Mouse (Mus musculus): ENCODE results near the gene Pomp. TPM values are rescaled to one million over a fixed set of nuclear protein-coding genes. Genes with fewer than 3 reads are reported as not detected.

The Pomp gene
- polyA plus RNA-seq, 1 experiment from 2014 or later, result 458 TPM

DNA sequence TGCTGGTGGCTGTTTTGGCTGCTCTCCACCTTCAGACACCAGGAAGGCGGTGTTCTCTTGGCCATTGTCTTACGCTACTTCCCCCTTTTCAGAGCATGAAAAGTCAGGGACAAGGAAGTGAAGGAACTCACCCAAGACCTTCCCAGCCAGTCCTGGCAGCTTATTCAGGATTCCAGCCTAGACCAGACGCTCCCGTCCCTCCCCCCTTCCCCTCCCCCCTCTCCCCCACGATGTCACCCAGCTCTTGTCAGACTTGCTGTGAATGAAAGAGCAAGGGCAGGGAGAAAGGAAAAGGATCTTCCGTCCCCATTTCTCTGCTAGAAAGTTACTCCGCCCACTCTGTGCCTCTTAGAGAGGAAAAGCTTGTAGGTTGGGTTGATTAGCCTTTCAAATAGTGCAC lies 16.9 kb upstream of the Pomp start:
- no peak overlapping the region for H3K4me2 ChIP-seq

GRCm38 (mm10) chr5:147845319-147845718 lies 14.9 kb upstream of the Pomp start:
- WGBS, result 69% methylated on average over 3 of the region's 3 CpGs
- no peak overlapping the region for H3K4me3 ChIP-seq (ENCODE audit: low read depth, low read length)
- no peak for ATAC-seq (replicated peaks; ENCODE audit: low FRiP score)
- H3K27ac ChIP-seq (ENCODE audit: low read depth, low read length), result no peak overlapping the region
- H3K4me2 ChIP-seq, result no peak overlapping the region
- DNase-seq (ENCODE audit: low spot score), result no peak
- no peaks in the 10 kb centered on the region for H3K27me3 ChIP-seq (replicated peaks; ENCODE audit: control insufficient read depth, insufficient read depth, low read length)
- no peaks in the 10 kb centered on the region for H3K4me1 ChIP-seq (replicated peaks; ENCODE audit: control insufficient read depth, insufficient read depth, low read length)
- no peak overlapping the region for H3K9ac ChIP-seq (ENCODE audit: low read depth, low read length)
- no peaks in the 10 kb centered on the region for H3K36me3 ChIP-seq (ENCODE audit: control insufficient read depth, insufficient read depth, low read length)
- no peaks in the 10 kb centered on the region for H3K9me3 ChIP-seq (ENCODE audit: control insufficient read depth, low read length)

More for the DNA sequence above, 16.9 kb upstream of the Pomp start:
- Histone ChIP-seq H3K9me3 (ENCODE audit: control insufficient read depth, low read length) (no peaks in the 10 kb centered on the region), H3K27ac (ENCODE audit: low read depth, low read length) (no peak overlapping the region), H3K36me3 (ENCODE audit: control insufficient read depth, insufficient read depth, low read length) (no peaks in the 10 kb centered on the region), H3K4me1 (replicated peaks; ENCODE audit: control insufficient read depth, insufficient read depth, low read length) (no peaks in the 10 kb centered on the region), H3K4me3 (ENCODE audit: low read depth, low read length) (no peak overlapping the region), H3K9ac (ENCODE audit: low read depth, low read length) (no peak overlapping the region), H3K27me3 (replicated peaks; ENCODE audit: control insufficient read depth, insufficient read depth, low read length) (no peaks in the 10 kb centered on the region)
- no peak for DNase-seq (ENCODE audit: low spot score)
- no peak for ATAC-seq (replicated peaks; ENCODE audit: low FRiP score)
- 64% methylated on average over 7 of the region's 7 CpGs for whole genome bisulfite sequencing

GRCm38 (mm10) chr5:147847361-147847760 lies 12.9 kb upstream of the Pomp start:
- Histone ChIP-seq H3K27ac (ENCODE audit: low read depth, low read length) (no peak overlapping the region), H3K9ac (ENCODE audit: low read depth, low read length) (no peak overlapping the region), H3K36me3 (ENCODE audit: control insufficient read depth, insufficient read depth, low read length) (no peaks in the 10 kb centered on the region), H3K4me2 (no peak overlapping the region), H3K27me3 (replicated peaks; ENCODE audit: control insufficient read depth, insufficient read depth, low read length) (no peaks in the 10 kb centered on the region), H3K4me1 (replicated peaks; ENCODE audit: control insufficient read depth, insufficient read depth, low read length) (no peaks in the 10 kb centered on the region), H3K4me3 (ENCODE audit: low read depth, low read length) (no peak overlapping the region), H3K9me3 (ENCODE audit: control insufficient read depth, low read length) (no peaks in the 10 kb centered on the region)
- WGBS, result 87% methylated on average over 5 of the region's 5 CpGs
- DNase-seq (ENCODE audit: low spot score), result no peak
- no peak for ATAC-seq (replicated peaks; ENCODE audit: low FRiP score)

DNA sequence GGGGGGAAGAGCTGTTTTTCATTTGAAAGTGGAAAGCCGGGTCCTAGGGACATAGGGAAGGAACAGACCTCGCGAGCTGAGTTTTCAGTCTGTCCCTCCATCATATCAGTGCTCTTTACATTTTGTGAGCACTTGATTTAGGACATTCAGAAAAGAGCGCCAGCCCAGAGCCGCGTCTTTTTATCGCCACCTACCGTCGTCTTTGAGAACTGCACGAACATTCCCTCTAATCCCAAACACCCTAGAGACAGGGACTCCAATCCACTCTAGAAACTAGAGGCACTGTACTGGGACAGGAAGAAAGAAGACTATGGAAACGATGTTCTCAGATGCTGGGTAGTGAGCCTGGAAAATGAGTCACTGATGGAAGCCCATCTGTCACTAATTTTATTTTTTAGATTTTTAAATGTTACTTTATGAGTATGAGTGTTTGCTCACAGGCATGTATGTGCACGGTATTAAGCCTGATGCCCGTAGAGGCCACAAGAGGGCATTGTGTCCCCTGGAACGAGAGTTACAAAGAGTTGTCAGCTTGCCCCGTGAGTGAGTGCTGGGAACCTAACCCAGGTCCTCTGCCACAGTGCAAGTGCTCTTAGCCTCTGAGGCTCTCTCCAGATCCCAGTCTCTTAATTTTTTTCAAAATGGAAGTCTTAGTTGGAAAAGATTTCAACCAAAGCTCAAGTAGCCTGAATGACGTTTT lies 11.9 kb upstream of the Pomp start:
- no peaks in the 10 kb centered on the region for H3K4me1 ChIP-seq (replicated peaks; ENCODE audit: control insufficient read depth, insufficient read depth, low read length)
- H3K27me3 ChIP-seq (replicated peaks; ENCODE audit: control insufficient read depth, insufficient read depth, low read length), result no peaks in the 10 kb centered on the region
- H3K9ac ChIP-seq (ENCODE audit: low read depth, low read length), result no peak overlapping the region
- no peaks in the 10 kb centered on the region for H3K9me3 ChIP-seq (ENCODE audit: control insufficient read depth, low read length)
- H3K4me3 ChIP-seq (ENCODE audit: low read depth, low read length), result no peak overlapping the region
- no peak overlapping the region for H3K4me2 ChIP-seq
- H3K36me3 ChIP-seq (ENCODE audit: control insufficient read depth, insufficient read depth, low read length), result no peaks in the 10 kb centered on the region
- peak; percentile 55 for DNase-seq (ENCODE audit: low spot score)
- 0 out of 2 replicates have a peak, but pooled peaks have one; percentile 15 for ATAC-seq (replicated peaks; ENCODE audit: low FRiP score)
- no peak overlapping the region for H3K27ac ChIP-seq (ENCODE audit: low read depth, low read length)
- WGBS, result 21% methylated on average over 16 of the region's 16 CpGs

DNA sequence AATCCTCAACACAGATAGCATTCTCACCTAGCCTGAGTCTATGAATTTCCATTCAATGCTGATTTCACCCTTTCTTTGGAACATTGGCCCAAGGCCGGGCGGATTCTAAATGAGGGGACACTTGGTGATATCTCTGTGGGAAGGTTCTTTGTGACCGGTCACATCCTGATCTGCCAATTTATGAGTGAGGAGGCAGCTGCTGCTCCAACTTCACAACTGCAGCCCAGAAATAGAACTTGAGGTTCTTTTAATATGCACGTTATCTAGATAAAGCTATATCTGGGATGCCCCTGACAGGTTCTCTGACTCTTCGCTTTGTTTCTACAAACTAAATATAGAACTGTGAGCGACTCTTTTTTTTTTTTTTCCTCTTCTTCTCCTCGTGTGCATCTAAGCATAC lies 10.1 kb upstream of the Pomp start:
- H3K4me1 ChIP-seq (replicated peaks; ENCODE audit: control insufficient read depth, insufficient read depth, low read length), result no peaks in the 10 kb centered on the region
- DNase-seq (ENCODE audit: low spot score) (no peak), ATAC-seq (replicated peaks; ENCODE audit: low FRiP score) (no peak)
- H3K9me3 ChIP-seq (ENCODE audit: control insufficient read depth, low read length), result no peaks in the 10 kb centered on the region
- no peak overlapping the region for H3K27ac ChIP-seq (ENCODE audit: low read depth, low read length)
- no peaks in the 10 kb centered on the region for H3K27me3 ChIP-seq (replicated peaks; ENCODE audit: control insufficient read depth, insufficient read depth, low read length)
- H3K4me3 ChIP-seq (ENCODE audit: low read depth, low read length), result no peak overlapping the region
- no peak overlapping the region for H3K9ac ChIP-seq (ENCODE audit: low read depth, low read length)
- H3K36me3 ChIP-seq (ENCODE audit: control insufficient read depth, insufficient read depth, low read length), result no peaks in the 10 kb centered on the region
- H3K4me2 ChIP-seq, result no peak overlapping the region
- WGBS, result 45% methylated on average over 7 of the region's 7 CpGs

DNA sequence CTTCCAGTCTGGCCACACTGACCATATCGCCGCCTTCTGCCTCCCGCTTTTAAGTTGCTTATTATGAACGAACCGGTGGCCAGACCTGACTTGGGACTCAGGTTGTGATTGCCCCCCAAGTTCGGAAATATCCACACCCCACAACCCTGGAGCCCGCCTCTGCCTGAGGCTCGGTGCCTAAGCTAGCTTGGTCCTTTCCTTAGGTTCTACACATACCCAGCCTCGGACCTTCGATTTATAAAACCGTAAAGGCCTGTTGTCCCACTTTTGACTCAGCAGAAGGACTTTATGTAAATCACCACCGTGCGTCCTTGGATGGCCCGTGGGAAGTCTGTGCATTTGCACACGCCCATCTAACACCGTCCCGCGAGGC lies 199 bp upstream of the Pomp start:
- Histone ChIP-seq H3K4me2 (peak overlapping the region; percentile 72), H3K4me3 (ENCODE audit: low read depth, low read length) (peak overlapping the region; percentile 80), H3K9ac (ENCODE audit: low read depth, low read length) (peak overlapping the region; percentile 90), H3K27me3 (replicated peaks; ENCODE audit: control insufficient read depth, insufficient read depth, low read length) (no peaks in the 10 kb centered on the region), H3K27ac (ENCODE audit: low read depth, low read length) (peak overlapping the region; percentile 71), H3K36me3 (ENCODE audit: control insufficient read depth, insufficient read depth, low read length) (peaks cover 22% of the 10 kb centered on the region), H3K9me3 (ENCODE audit: control insufficient read depth, low read length) (no peaks in the 10 kb centered on the region), H3K4me1 (replicated peaks; ENCODE audit: control insufficient read depth, insufficient read depth, low read length) (peaks cover 7% of the 10 kb centered on the region; the same call in 1 of the 2 replicates)
- ATAC-seq (replicated peaks; ENCODE audit: low FRiP score) (no peak; the same call in 1 of the 2 replicates), DNase-seq (ENCODE audit: low spot score) (no peak)
- 2% methylated on average over 18 of the region's 18 CpGs for WGBS

- Histone ChIP-seq H3K9ac (ENCODE audit: low read depth, low read length) (no peak overlapping the region), H3K4me1 (replicated peaks; ENCODE audit: control insufficient read depth, insufficient read depth, low read length) (no peaks in the 10 kb centered on the region), H3K36me3 (ENCODE audit: control insufficient read depth, insufficient read depth, low read length) (peaks cover 56% of the 10 kb centered on the region), H3K27ac (ENCODE audit: low read depth, low read length) (no peak overlapping the region), H3K4me2 (no peak overlapping the region), H3K9me3 (ENCODE audit: control insufficient read depth, low read length) (no peaks in the 10 kb centered on the region), H3K4me3 (ENCODE audit: low read depth, low read length) (no peak overlapping the region), H3K27me3 (replicated peaks; ENCODE audit: control insufficient read depth, insufficient read depth, low read length) (no peaks in the 10 kb centered on the region)
- DNase-seq (ENCODE audit: low spot score) (no peak), ATAC-seq (replicated peaks; ENCODE audit: low FRiP score) (no peak)
- WGBS, result 81% methylated on average over 4 of the region's 4 CpGs
These were observed 8.4 kb downstream of the Pomp start for GRCm38 (mm10) chr5:147868674-147869073.

DNA sequence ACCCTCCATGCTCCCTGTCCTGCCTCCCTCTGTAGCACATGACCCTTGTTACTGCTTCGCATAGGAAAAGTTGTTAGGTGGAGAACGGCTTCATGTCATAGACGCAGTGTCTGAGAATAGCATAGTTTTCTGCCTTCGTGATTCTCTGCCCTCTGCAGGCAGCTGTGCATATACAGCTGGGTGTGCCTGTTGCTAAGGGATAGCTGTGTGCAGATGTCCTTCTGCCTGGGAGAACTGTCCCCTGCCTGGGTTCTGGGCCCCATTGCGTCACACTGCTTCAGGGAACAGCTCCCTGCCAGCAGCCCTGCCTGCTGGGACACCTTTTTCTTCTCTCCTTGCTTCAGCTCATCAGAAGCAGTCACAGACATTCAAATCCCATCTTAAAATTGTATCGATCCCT lies 9.3 kb downstream of the Pomp start:
- WGBS, result 80% methylated on average over 6 of the region's 6 CpGs
- Histone ChIP-seq H3K4me2 (no peak overlapping the region), H3K4me3 (ENCODE audit: low read depth, low read length) (no peak overlapping the region), H3K27ac (ENCODE audit: low read depth, low read length) (no peak overlapping the region), H3K4me1 (replicated peaks; ENCODE audit: control insufficient read depth, insufficient read depth, low read length) (no peaks in the 10 kb centered on the region), H3K9ac (ENCODE audit: low read depth, low read length) (no peak overlapping the region), H3K9me3 (ENCODE audit: control insufficient read depth, low read length) (no peaks in the 10 kb centered on the region), H3K36me3 (ENCODE audit: control insufficient read depth, insufficient read depth, low read length) (peaks cover 54% of the 10 kb centered on the region), H3K27me3 (replicated peaks; ENCODE audit: control insufficient read depth, insufficient read depth, low read length) (no peaks in the 10 kb centered on the region)
- DNase-seq (ENCODE audit: low spot score) (no peak), ATAC-seq (replicated peaks; ENCODE audit: low FRiP score) (no peak)

GRCm38 (mm10) chr5:147870296-147870695 lies 10.0 kb downstream of the Pomp start:
- no peak overlapping the region for H3K9ac ChIP-seq (ENCODE audit: low read depth, low read length)
- H3K4me1 ChIP-seq (replicated peaks; ENCODE audit: control insufficient read depth, insufficient read depth, low read length), result no peaks in the 10 kb centered on the region; the same call in 1 of the 2 replicates
- H3K4me2 ChIP-seq, result no peak overlapping the region
- H3K4me3 ChIP-seq (ENCODE audit: low read depth, low read length), result no peak overlapping the region
- H3K36me3 ChIP-seq (ENCODE audit: control insufficient read depth, insufficient read depth, low read length), result peaks cover 52% of the 10 kb centered on the region
- no peaks in the 10 kb centered on the region for H3K9me3 ChIP-seq (ENCODE audit: control insufficient read depth, low read length)
- H3K27ac ChIP-seq (ENCODE audit: low read depth, low read length), result no peak overlapping the region
- H3K27me3 ChIP-seq (replicated peaks; ENCODE audit: control insufficient read depth, insufficient read depth, low read length), result no peaks in the 10 kb centered on the region
- 52% methylated on average over 1 of the region's 1 CpGs for WGBS
- DNase-seq (ENCODE audit: low spot score) (no peak), ATAC-seq (replicated peaks; ENCODE audit: low FRiP score) (no peak)

Data from liver, embryonic 11.5 days (tissue).